Mouse (Mus musculus): ENCODE measurements around the gene Rab15.
"Not testable (repeated sequence)": the region's sequence is repeated elsewhere in the genome, so short reads cannot be mapped to it uniquely, and the experiment has no call there.

The Rab15 gene

DNA sequence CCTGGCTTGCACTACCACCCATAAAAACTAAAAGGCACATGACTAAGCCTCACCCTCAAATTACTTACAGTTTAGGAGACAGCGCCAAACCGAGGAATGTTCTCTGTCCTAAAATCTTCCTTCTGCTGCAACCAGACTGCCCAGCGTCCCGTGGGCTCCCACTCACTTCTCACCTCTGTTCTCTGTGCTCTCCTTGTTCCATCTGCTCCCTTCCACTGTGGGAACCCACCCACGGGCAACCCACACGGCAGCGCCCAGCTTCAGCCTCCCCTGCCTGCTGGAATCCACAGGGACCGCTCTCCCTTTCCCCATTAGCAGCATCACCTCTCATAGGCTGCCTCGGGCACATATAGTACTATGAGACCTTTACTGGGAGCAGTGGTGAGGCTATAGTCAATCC is 3.8 kb downstream of the Rab15 start:
- DNase-seq (ENCODE audit: low spot score in 2 of 2), result peak; percentile 80 to 84

DNA sequence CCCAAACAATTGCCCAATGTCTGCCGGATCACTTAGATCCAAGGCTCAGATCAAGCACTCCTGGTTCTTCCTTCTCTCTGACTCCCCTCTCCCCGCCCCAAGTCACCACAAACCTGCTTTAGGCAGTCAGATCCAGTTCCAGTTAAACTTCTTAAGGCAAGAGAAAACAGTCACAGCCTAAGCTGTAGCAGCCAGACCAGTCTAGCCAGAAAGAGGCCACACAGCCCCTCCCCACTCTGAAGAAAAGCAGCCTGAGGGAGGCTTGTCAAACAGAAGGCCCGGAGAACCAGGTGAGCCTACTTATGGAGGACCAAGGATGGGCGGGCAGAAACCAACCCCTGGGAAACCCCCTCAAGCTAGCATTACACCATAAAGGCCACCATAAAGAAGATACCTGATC is 4.6 kb downstream of the Rab15 start:
- no peak for DNase-seq (ENCODE audit: low spot score in 2 of 2)

DNA sequence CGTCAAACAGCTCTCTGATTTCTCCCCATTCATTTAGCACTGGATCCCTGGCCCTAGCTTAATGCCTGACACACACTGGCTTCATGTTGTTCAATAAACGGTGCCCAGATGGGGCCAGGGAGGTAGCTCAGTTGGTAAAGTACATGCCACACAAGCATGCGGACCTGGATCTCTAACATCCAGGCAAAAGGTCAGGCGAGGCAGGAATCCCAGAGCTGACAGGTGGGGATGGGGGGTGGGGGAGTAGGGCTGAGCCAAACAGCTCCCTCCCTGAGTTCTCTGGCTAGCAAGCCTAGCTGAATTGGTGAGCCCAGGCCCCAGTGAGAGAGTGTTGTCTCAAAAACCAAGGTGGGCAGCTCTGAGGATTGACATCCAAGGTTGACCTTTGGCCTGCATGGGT is 5.5 kb downstream of the Rab15 start:
- DNase-seq (ENCODE audit: low spot score in 2 of 2), result no peak

DNA sequence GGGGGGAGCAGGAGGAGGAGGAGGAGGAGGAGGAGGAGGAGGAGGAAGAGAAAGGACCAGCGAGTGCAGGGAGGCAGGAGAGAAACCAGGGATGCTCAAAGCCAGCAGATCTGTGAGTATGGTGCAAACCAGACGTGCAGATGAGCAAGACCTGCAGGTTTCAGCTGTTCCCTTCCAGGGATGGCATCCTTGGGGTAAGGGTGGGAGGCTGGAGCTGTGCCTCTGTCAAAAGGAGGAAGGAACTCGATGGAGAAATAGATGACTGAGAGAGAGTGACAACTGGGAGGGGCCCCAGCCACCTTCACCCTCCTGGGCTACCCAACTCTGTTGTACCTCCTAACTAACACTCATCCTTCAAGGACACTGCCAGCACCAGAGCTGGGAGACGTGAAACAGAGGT is 6.0 kb downstream of the Rab15 start:
- DNase-seq (ENCODE audit: low spot score in 2 of 2), result no peak

DNA sequence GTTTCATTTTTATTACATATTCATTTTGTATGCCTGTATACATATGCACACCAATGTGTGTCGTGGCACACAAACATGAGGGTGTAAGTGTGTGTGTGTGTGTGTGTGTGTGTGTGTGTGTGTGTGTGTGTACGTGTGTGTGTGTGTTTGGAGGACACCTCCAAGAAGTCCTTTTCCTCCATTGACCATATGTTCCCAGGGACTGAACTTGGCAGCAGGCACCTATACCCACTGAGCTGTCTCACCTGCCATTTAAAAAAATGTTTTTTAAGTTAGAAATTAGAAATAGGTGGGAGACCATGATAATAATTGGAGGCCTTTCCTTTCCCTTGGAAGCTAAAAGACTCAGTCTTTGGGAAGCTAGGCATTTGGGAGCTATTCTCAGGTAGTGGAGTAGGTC is 8.6 kb downstream of the Rab15 start:
- no peak for DNase-seq (ENCODE audit: low spot score in 2 of 2)

DNA sequence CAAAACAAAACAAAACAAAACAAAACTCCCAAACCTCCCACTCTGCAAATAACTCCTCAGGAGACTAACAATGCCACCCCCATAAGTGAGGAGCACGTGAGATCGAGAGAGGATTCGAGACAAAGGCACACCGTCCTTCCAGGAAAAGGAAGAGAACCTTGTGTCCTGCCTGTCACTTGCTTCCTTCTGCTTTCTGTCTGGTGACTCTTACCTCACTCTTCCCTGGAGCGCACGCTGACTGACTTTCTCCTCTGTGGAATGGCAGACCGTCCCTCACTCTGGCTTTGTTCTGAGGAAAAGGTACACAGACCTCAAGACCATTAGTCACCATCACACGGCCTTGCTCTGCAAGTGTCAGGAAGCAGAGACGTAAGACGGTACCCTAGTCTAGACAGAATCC is 9.2 kb downstream of the Rab15 start:
- no peak for DNase-seq (ENCODE audit: low spot score in 2 of 2)

DNA sequence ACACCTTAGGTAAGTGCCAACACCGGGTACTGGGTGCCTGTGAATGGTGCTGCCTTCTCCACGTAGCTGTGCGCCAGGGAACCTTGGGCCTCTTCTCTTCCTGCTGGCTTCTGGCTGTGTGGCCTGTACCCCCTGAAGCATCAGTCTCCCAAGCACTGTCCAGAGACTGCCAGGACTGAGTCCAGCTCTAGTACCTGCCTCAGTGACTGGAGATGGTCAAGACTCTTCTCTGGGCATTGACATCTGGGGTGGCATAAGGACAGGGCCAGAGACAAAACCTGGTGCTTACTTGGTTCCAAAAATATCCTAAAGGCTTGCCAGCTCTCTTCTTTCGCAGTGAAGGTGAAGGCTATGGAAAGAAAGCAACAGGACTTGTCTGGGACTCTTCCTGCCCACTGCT is 11.7 kb downstream of the Rab15 start:
- no peak for DNase-seq (ENCODE audit: low spot score in 2 of 2)

DNA sequence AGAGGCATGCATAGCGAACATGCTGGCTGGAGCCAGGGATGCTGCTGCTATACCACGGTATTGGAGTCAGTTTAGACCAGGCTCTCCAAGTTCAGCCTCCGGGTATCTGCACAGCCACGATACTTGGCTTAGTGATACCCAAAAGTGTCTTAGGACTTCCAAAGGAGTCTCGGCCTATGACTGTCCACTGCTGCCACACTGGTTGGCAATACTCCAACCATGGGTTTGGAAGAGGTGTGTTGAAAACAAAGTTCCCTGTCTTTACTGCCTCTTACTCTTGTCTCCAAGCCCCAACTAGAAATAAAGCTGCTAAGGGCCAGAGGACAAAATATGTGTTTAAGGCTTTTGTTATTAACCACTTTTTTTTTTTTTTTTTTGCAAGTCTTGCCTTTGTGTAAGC is 12.2 kb downstream of the Rab15 start:
- no peak for DNase-seq (ENCODE audit: low spot score in 2 of 2)

DNA sequence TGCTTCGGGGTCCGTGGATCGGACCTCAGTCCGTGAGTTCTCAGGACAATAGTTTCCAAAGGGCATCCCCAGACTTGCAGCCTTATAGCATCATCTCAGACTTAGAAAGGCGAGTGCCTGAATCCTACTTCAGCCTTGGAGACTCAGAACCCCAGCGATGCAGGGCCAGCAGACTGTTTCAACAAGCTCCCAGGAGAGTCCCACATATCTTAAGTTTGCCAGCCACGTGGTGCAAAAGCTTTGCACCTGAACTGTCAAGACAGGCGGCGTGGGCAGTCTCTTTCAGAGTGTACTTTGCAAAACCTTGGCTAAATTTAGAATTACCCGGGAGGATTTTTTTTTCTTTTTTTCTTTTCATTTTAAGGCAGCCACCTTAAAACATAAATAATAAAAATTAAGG is 14.9 kb downstream of the Rab15 start:
- peak; percentile 47 to 72 for DNase-seq (ENCODE audit: low spot score in 2 of 2)

DNA sequence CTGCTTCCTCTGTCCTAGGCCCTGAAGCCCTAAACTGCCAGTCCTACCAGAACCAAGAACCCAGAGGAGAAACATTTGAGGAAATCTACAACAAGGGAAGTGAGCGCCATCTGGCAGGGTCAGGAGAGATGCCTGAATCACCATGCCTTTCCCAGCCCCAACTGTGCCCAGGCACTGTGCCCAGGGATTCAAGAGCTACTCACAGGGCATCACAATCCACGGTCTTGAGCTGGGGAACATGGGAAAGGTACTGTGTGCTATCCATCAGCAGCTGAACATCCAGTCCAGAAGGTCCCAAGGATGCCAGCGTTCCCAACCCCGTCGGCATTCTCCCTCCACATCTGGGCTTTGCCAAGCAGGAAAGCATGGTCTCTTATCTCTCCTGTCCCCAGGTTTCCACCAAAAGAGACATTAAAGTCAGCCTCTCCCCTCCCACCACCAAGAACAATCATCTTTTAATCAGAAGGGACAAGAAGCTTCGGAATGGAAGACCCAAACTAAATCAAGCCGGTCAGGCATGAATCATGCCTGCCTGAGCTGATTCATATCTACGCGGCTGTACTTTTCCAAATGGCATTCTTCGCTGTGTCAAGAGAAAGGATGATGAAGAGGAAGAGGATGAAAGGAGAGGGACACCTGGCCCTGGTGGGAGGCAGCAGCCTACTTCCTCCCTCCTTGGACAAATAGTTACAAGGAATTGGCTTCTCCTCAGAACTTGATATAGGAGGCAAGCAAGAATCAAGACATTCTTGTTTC is 17.5 kb downstream of the Rab15 start:
- DNase-seq (ENCODE audit: low spot score in 2 of 2), result no peak

DNA sequence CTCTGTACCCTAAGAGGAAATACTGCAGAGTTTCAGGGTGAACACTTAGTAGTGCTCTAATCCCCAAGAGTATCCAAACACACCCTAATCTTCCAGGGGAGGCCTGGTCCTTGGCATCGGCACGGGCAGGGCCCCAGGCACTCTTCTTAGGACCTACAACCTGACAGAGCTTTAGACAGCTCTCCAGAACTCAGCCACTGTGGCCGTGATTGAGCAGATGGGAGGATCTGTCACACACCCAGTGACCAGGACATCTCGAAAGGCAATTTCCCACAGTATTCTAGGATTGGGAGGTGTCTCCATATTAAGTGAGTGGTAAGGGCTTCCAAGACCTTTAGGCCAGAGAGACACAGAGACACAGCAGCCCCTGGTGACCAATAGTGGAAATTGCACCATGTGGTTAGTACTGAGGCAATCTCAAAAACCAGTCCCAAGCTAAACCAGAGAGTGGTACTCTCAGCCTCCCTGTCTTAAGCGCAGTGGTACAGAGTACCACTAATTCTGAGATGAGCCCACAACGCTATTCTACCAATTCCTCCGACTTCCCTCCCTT is 18.9 kb downstream of the Rab15 start:
- no peak for DNase-seq (ENCODE audit: low spot score in 2 of 2)

DNA sequence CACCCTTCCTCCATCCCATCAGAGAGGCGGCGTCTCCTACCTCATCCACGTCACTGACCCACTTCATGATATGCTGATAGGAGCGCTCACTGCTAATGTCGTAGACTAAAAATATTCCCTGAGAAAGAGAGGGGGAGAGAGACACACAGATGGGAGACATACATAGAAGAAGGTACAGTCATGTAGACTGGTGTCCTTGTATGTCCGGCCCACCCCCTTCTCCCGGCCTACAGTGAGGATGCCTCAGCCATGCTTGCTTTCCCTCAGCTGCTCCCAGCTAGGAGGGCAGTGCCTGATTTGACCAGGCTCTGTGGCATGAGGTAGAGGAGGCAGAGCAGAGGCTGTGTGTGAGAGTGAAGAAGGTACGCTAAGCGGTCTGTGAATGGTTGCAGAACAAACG is 19.7 kb downstream of the Rab15 start:
- DNase-seq (ENCODE audit: low spot score in 2 of 2), result peak in 1 of 2 experiments; percentile 62

DNA sequence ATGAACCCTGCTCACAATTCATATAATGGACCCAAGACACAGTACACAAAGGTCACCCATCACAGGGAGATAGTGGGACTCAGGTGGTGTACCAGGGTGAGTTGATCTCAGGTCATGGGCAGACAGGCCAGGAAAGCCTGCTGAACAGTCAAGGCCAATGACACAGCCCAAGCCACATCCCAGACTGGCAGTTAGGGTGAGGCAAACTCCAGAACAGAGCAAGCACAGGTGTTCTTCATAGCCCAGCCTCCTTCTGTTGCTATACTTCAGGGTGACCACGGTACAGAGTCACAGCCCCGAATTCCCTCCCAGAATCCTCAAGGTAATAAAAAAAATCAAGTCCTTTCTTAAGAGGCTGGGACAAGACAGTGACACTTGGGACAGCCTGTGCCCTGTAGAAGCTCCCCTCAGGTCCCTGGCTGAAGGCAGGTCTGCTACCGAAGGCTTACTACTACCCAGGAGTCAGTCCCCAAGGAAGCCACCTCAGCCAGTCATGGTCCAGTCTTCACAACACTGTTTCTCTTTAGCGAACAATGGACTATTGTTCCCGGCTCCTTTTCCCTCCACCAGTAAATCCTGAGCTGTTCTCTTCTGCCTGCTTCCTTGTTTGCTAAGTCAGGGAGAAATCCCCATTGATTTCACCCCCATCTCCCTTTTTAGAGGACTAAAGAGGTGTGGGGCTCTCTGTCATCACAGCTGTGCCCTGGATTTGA is 24.5 kb downstream of the Rab15 start:
- no peak for DNase-seq (ENCODE audit: low spot score in 2 of 2)

DNA sequence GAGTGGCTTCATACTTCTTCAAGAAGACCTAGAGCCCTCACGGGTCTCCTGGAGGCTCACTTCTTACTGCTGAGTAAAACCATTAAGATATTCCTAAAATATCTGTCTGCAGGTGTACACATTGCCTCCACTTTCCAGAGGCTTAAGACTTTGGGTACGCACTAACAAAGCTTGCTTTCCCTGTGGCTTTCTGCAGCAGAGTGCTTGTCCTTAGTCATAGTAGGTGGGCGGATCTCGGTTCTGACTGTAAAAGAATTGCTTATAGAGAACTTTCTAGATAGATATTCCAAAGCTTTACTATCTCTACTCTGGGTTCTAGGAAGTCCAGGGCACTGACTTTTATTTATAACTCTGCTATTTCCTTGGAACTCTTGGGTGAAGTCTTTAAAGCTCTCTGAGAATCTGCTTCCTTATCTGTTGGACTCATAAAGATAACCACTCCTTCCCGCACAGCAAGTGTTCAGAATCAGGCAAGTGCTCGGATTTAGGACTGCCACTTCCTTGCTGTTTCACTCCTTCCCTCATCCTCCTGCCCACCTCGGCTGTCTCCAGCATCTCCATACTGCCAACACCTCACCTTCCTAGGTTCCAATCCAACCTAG is 25.7 kb downstream of the Rab15 start:
- peak in 1 of 2 experiments; percentile 52 for DNase-seq (ENCODE audit: low spot score in 2 of 2)

DNA sequence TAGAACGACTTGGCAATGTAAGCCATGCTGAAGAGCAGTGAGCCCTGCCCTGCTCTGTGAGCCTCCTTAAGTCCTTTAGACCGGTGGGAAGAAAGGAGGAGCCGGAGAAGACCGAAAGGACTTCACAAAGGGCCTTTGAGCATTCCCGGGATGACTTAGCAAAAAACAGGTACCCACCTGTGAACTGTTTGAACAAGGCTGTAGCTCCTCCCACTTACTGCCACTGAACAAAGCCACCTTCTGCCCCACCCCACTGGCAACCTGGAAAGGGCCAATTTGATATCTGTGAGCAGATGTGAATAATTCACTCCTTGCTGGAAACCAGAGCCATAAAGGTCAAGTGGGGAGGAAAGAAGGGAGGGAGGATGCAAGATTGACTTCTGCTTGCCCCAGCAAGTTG is 27.4 kb downstream of the Rab15 start, which contains the start of gene Gpx2:
Gene Gpx2, minus strand, starts transcription at position 205 of the 400 bp plus-strand sequence.
- no peak for DNase-seq (ENCODE audit: low spot score in 2 of 2)

DNA sequence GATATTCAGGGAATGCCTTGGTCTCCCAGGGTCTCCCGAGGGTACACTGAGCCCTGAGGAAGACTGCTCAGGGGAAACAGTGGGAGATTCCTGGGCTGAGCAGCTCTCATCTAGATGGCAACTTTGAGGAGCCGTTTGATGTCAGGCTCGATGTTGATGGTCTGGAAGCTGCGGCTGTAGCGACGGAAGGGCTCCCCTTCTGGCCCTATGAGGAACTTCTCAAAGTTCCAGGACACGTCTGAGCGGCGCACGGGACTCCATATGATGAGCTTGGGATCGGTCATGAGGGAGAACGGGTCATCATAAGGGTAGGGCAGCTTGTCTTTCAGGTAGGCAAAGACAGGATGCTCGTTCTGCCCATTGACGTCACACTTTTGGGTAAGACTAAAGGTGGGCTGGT is 30.2 kb downstream of the Rab15 start:
- not testable (repeated sequence) for DNase-seq (ENCODE audit: low spot score in 2 of 2)

DNA sequence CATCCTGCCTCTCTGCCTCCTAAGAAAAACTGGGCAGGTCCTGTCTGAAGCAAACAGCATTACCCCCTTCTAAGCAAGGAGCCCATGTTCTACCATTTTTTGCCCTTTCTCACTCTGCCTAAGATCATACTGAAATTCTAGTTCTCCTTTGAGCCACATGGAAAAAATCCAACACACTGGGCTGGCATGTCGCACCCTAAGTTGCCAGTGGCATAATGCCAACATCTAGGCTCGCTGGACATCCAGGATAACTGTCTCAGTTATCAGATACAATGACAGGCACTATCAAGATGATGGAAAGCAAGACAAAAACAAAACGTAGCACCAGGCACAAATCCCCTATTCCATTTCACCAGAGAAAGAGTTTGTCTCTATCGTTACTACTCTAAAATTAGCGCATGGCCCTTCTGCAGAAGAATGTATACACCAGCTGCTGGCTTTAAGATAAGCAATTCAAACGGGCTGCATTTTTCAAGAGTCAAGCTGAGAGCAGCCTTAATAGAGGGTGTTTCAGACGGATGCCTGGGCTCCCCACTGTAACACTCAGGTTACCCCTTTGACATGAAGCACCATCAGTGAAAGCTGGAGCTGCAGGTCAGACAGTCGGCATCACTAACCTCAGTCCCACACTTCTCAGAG is 32.1 kb downstream of the Rab15 start:
- DNase-seq (ENCODE audit: low spot score in 2 of 2), result no peak

DNA sequence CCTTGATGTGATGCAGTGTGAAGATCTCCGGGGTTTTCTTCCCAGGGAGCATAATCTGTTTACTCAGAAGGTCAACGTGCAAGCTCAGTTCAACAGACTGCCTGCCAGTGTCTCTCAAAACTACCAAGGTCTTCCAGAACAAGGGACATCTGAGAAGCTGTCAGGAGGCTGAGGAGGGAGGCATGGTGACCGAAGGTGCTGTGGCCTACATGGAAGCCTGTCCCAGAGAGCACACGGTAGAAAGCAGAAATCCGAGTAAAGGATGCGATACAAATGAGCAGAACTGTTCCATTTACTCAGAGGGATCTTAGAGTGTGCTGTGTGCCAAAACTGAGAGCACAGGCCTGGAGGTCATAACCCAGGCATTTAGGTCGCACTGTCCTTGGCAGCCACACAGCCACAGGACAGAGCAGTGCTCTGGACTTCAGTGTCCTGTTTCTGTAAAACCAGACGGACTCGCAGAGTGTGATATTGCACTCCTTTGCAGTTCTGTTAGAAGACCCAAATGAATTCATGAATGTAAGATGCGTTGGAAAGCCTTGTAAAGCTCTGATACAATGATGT is 38.6 kb downstream of the Rab15 start:
- DNase-seq (ENCODE audit: low spot score in 2 of 2), result no peak

DNA sequence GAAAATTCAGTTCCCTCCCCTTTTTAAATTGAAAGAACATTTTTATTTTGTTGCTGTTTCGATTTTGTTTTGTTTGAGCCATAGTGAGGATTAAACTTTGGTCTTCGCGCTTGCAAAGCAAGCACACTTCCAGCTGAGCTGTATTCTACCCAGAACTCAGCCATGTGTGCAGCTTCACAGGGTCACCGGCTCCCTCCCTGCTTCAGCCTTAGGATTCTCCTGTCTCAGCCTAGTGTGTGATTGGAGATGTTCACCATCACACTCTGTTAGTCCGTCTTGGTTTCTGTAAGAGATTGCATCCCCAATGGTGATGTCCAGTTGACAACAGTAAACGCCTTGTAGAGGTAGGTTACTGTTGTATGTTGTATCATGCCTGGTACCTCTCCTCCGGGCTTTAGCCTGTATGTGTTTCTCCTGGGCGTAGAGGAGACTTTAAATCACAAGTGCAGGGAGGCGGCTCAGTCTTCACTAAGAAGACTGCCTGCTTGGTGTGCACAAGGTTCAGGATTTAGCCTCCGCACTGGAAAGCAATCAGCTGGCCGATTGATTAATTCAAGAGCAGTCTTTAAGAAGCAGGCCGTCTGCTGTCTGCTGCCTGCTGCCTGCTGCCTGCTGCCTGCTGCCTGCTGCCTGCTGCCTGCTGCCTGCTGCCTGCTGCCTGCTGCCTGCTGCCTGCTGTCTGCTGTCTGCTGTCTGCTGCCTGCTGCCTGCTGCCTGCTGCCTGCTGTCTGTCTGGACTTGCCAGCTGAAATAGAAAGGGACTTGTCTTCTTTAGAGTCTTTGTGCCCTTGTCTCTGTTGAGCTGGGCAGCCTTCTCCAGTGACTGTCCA is 41.9 kb downstream of the Rab15 start:
- DNase-seq (ENCODE audit: low spot score in 2 of 2), result no peak

DNA sequence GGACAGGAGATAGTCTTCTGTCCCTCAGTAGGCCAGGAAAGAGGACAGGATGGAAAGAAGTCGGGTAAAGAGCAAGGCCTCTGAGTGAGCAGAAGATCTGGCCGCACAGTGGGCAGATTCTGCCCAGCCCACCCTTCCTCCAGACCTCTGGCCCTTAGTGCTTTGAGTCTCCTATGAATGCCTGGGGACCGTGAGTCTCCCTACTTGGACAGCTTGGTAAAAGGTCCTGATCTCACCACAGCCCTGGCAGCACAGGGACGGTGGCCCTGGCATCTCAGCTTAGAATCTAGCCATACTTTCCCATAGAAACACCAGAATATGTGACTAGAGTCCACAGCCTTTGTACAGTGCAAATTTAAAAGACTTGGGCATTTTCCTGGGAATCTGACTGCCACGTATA is 42.8 kb downstream of the Rab15 start:
- DNase-seq (ENCODE audit: low spot score in 2 of 2), result no peak

Data from frontal cortex, postnatal 36 days (tissue).